ENCODE assay signal across 8 mouse cellular contexts in genomic region chr4:128613326-128613725, GRCm38 (mm10). TPM values are rescaled to one million over a fixed set of nuclear protein-coding genes. Genes with fewer than 3 reads are reported as not detected.
DNase-seq lines count a peak whose midpoint lies in the region; ATAC-seq lines count a peak whose summit lies in the region.
"Had no signal": no experiment of that assay in that cellular context is flagged by ENCODE, and none has a peak within 500 bp of the region (broad histone marks: within the 10 kb centered on the region; RNA-seq: fewer than 3 reads in every experiment).

No protein-coding gene starts in this region.

- no peak overlapping the region for H3K9ac ChIP-seq in midbrain, embryonic 14.5 days (replicated peaks; ENCODE audit: low read length)
- H3K9ac ChIP-seq: midbrain, embryonic 12.5 days had no signal

- H3K9me3 ChIP-seq in midbrain, embryonic 14.5 days (ENCODE audit: control insufficient read depth, low read length), result no peaks in the 10 kb centered on the region
- H3K9me3 ChIP-seq: midbrain, embryonic 12.5 days had no signal

- no peaks in the 10 kb centered on the region for H3K36me3 ChIP-seq in midbrain, embryonic 14.5 days (ENCODE audit: control insufficient read depth, insufficient read depth, low read length)
- H3K36me3 ChIP-seq: midbrain, embryonic 12.5 days had no signal

- no peak overlapping the region for H3K4me2 ChIP-seq in midbrain, embryonic 14.5 days (ENCODE audit: low read length)
- H3K4me2 ChIP-seq: midbrain, embryonic 12.5 days had no signal

- no peak for ATAC-seq in midbrain, embryonic 14.5 days (ENCODE audit: low FRiP score, low TSS enrichment)
- no peak for ATAC-seq in monocyte, adult 5-6 weeks (replicated peaks; ENCODE audit: insufficient number of reproducible peaks, low FRiP score, low TSS enrichment, poor library complexity, severe bottlenecking)

- H3K27ac ChIP-seq in midbrain, embryonic 14.5 days (replicated peaks; ENCODE audit: low read depth, low read length), result no peak overlapping the region
- H3K27ac ChIP-seq: midbrain, embryonic 12.5 days had no signal

- no peak overlapping the region for H3K4me3 ChIP-seq in midbrain, embryonic 14.5 days (replicated peaks; ENCODE audit: low read depth, low read length)
- H3K4me3 ChIP-seq: midbrain, embryonic 12.5 days had no signal

- H3K27me3 ChIP-seq in midbrain, embryonic 14.5 days (ENCODE audit: control insufficient read depth, insufficient read depth, low read length), result no peaks in the 10 kb centered on the region

- DNase-seq in left cerebral cortex, adult 18-20 months (ENCODE audit: low spot score in 2 of 2), result peak; percentile 37 to 55
- no peak for DNase-seq in left cerebral cortex, adult 8-10 months (ENCODE audit: low spot score in 2 of 2)
- DNase-seq in R1 (ENCODE audit: low read depth, low spot score), result peak; percentile 69
- DNase-seq in cerebellum, postnatal 10 days, result peak; percentile 72 to 77
- DNase-seq in kidney, postnatal 10 days, result peak; percentile 66
- DNase-seq in midbrain, embryonic 14.5 days, result peak; percentile 92

- H3K4me1 ChIP-seq in midbrain, embryonic 14.5 days (ENCODE audit: control insufficient read depth, insufficient read depth, low read length), result peaks cover 6% of the 10 kb centered on the region

- WGBS in midbrain, embryonic 14.5 days, result 20% methylated on average over 8 of the region's 8 CpGs

RNA-seq across cellular contexts. Expression of gene Zscan20, which starts 3.4 kb away (rescaled TPM):
- total RNA-seq in left cerebral cortex, adult 18-20 months (2021), result 1 to 10 TPM; 7.9 to 8.3 TPM
- 10 to 100 TPM in 1 of 4 experiments, 1 to 10 TPM in 3; 6.2 to 11.9 (median 8.5) TPM for total RNA-seq in left cerebral cortex, adult 8-10 months (2022)
- polyA plus RNA-seq in midbrain, embryonic 14.5 days (2014; fragmentation: Nextera tagmentation; extraction: Ambion mirVana), result 3.2 and 3.7 TPM in 2 replicates
- total RNA-seq in monocyte, adult 5-6 weeks (2017), result 3.0 to 8.9 TPM (median 3.5 TPM) in 3 replicates

RNA-seq across cellular contexts. Expression of gene Tlr12, which starts 5.1 kb away (rescaled TPM):
- total RNA-seq in left cerebral cortex, adult 18-20 months (2021), result 1 to 10 TPM; 1.5 to 1.7 TPM
- total RNA-seq in left cerebral cortex, adult 8-10 months (2022), result 1 to 10 TPM in 3 of 4 experiments, under 1 TPM in 1; 0.99 to 3.1 (median 2.0) TPM
- 0.61 and 1.2 TPM in 2 replicates for polyA plus RNA-seq in midbrain, embryonic 14.5 days (2014; fragmentation: Nextera tagmentation; extraction: Ambion mirVana)
- total RNA-seq in monocyte, adult 5-6 weeks (2017), result 0.48 to 2.4 TPM (median 0.64 TPM) in 3 replicates

RNA-seq across cellular contexts. Expression of gene Phc2, which starts 41.2 kb away (rescaled TPM):
- total RNA-seq in left cerebral cortex, adult 18-20 months (2021), result 10 to 100 TPM; 89.1 to 89.2 TPM
- 10 to 100 TPM; 88.6 to 92.0 (median 90.0) TPM for total RNA-seq in left cerebral cortex, adult 8-10 months (2022)
- 48.4 and 54.2 TPM in 2 replicates for polyA plus RNA-seq in midbrain, embryonic 14.5 days (2014; fragmentation: Nextera tagmentation; extraction: Ambion mirVana)
- 15.0 to 31.5 TPM (median 22.9 TPM) in 3 replicates for total RNA-seq in monocyte, adult 5-6 weeks (2017)

Comparison
In these comparisons a context has a peak if more than half of its experiments do, and no peak if none do; other contexts are left out.
1. DNase-seq: peak in left cerebral cortex, adult 18-20 months (2 of 2), R1 (single experiment), cerebellum, postnatal 10 days (2 of 2), kidney, postnatal 10 days (single experiment) and midbrain, embryonic 14.5 days (single experiment); none in left cerebral cortex, adult 8-10 months (0 of 2).